Mouse (Mus musculus): ENCODE data around the gene Tmem63a.

GRCm38 (mm10) chr1:180967261-180967660 lies 25.1 kb downstream of the Tmem63a start:
- TF ChIP-seq CTCF (IDR thresholded peaks at IDR 0.05; ENCODE audit: low read depth, low read length) (no peak), POLR2A (IDR thresholded peaks at IDR 0.05; ENCODE audit: borderline replicate concordance, low read depth, low read length) (no peak)

Measured in bone marrow macrophage, adult 2 months (primary cell).